Mouse (Mus musculus): ENCODE measurements at regions not wholly inside any gene's neighbourhood (a gene's known extent, or its start where the extent isn't known, plus 50 kb on each side); places are given as distances from the start of the nearest gene placed in this dataset.

DNA sequence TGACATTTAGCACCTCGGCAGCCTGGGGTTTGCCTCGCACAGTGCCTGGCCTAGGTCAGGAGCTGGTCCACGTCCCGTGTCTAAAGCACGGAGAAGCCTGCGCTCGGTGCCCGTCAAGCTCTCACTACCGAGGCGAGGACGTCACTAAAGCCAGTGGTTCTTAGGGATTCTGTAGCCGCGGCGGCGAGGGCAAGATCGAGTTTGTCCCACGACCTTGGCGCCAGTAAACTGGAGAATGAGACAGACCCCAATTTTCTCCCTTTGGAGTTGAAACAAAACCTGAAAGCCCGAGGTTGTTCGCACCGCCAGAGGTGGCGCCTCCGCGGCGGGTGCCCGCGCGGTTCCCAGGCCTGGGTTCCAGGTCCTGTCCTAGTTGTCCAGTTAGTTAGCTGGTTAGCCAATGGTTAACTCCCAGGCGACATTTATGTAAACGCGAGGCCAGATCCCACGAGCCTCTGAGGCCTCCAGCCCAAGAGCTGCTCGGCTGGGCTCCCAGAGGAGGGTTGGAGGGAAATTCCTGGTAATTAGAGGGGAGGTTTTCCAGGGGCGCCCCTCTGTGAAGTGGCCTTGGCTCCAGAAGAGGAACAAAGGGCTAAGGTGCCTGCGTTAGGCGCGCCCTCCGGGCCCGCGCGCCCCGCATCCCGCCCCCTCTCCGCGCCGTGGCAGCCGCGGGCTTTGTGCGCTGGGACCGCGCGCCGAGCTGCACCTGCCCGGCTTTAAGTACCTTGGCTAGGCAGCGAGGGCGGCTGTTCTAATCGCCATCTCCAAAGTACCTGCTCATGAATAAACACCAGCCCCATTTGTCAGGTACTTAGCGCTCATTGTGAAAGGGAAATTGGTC, 74.0 kb downstream of the Rhcg start:
- Histone ChIP-seq H3K4me1 (ENCODE audit: control insufficient read depth in 1 of 2, insufficient read depth in 2 of 2, low read length in 2 of 2) (no peaks in the 10 kb centered on the region), H3K27ac (ENCODE audit: control insufficient read depth, low read depth, low read length) (no peak overlapping the region), H3K9ac (ENCODE audit: control insufficient read depth, low read depth, low read length, poor library complexity, severe bottlenecking) (no peak overlapping the region), H3K27me3 (ENCODE audit: control insufficient read depth in 1 of 2, insufficient read depth in 2 of 2, low read length in 2 of 2) (peaks cover 0 to 3% of the 10 kb centered on the region in 2 experiments), H3K36me3 (ENCODE audit: control insufficient read depth in 1 of 2, insufficient read depth in 2 of 2, low read length in 2 of 2) (no peaks in the 10 kb centered on the region), H3K79me2 (ENCODE audit: control insufficient read depth, insufficient read depth, low read length, poor library complexity) (no peaks in the 10 kb centered on the region), H3K9me3 (replicated peaks; ENCODE audit: insufficient read depth, low read length) (no peaks in the 10 kb centered on the region), H3K4me3 (ENCODE audit: control insufficient read depth in 1 of 2, insufficient read depth in 1 of 2, low read depth in 2 of 2, low read length in 2 of 2) (no peak overlapping the region)
- no peak for TF ChIP-seq USF2 (IDR thresholded peaks at IDR 0.05; ENCODE audit: borderline replicate concordance in 1 of 2, insufficient read depth in 1 of 2, low read depth in 1 of 2, low read length in 2 of 2)
- no peak for DNase-seq (ENCODE audit: low read depth, low spot score)

DNA sequence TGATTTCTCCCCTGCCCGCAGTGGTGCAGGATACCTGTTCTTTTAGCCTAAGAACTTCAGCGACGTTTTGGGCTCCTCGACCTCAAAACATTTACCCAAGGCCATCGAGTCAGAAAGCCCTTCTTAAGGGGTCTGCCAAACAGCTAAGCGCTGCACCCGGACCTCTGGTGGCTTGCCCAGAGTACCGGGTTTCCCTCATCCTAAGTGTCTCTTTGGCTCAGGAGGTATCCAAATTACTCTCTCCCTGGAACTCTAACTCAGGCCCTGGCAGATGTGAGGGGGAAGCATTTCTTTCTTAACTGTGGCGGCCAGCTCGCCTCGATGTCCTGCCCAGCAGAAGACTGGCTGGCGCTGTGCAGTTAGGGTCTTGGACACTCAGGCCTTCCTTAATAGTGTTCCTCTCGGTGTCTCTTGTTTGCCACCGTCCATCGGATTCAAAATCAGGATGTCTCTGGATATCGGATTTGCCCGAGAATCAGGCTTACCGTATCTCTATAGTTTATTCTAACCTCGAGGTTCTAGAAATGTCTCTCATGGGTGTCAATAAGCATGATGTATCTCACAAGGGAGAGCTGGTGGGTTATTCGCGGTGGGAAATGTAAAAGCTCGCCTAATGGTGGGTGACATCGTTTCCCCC, 75.0 kb downstream of the Rhcg start:
- no peak overlapping the region for H3K27ac ChIP-seq (ENCODE audit: control insufficient read depth, low read depth, low read length)
- no peak overlapping the region for H3K4me3 ChIP-seq (ENCODE audit: control insufficient read depth in 1 of 2, insufficient read depth in 1 of 2, low read depth in 2 of 2, low read length in 2 of 2)
- H3K27me3 ChIP-seq (ENCODE audit: control insufficient read depth in 1 of 2, insufficient read depth in 2 of 2, low read length in 2 of 2), result peaks cover 0 to 3% of the 10 kb centered on the region in 2 experiments
- H3K79me2 ChIP-seq (ENCODE audit: control insufficient read depth, insufficient read depth, low read length, poor library complexity), result no peaks in the 10 kb centered on the region
- no peaks in the 10 kb centered on the region for H3K36me3 ChIP-seq (ENCODE audit: control insufficient read depth in 1 of 2, insufficient read depth in 2 of 2, low read length in 2 of 2)
- H3K9me3 ChIP-seq (replicated peaks; ENCODE audit: insufficient read depth, low read length), result no peaks in the 10 kb centered on the region
- TF ChIP-seq POLR2AphosphoS2 (IDR thresholded peaks at IDR 0.05; ENCODE audit: low read length) (no peak), EP300 (IDR thresholded peaks at IDR 0.05; ENCODE audit: low read depth in 1 of 2, low read length in 2 of 2) (no peak), USF2 (IDR thresholded peaks at IDR 0.05; ENCODE audit: borderline replicate concordance in 1 of 2, insufficient read depth in 1 of 2, low read depth in 1 of 2, low read length in 2 of 2) (no peak), GATA1 (IDR thresholded peaks at IDR 0.05; ENCODE audit: low read depth, low read length) (no peak), RAD21 (IDR thresholded peaks at IDR 0.05; ENCODE audit: low read depth, low read length) (no peak), GABPA (IDR thresholded peaks at IDR 0.05; ENCODE audit: low read depth, low read length) (no peak), ZKSCAN1 (IDR thresholded peaks at IDR 0.05; ENCODE audit: low read depth, low read length) (no peak), HCFC1 (IDR thresholded peaks at IDR 0.05; ENCODE audit: low read depth, low read length) (no peak), BHLHE40 (IDR thresholded peaks at IDR 0.05; ENCODE audit: borderline replicate concordance, low read depth, low read length) (no peak), POLR2A (IDR thresholded peaks at IDR 0.05; ENCODE audit: control insufficient read depth in 1 of 2, insufficient read depth in 1 of 2, low read depth in 1 of 2, low read length in 2 of 2, poor library complexity in 1 of 2) (no peak), TAL1 (IDR thresholded peaks at IDR 0.05; ENCODE audit: low read length) (no peak), CHD1 (IDR thresholded peaks at IDR 0.05; ENCODE audit: low read depth, low read length) (no peak), TBP (IDR thresholded peaks at IDR 0.05; ENCODE audit: low read depth, low read length) (no peak), MAX (IDR thresholded peaks at IDR 0.05; ENCODE audit: low read length) (no peak), NRF1 (IDR thresholded peaks at IDR 0.05; ENCODE audit: insufficient read depth, low read depth, low read length, poor library complexity, severe bottlenecking) (no peak)
- no peak for DNase-seq (ENCODE audit: low read depth, low spot score)
- H3K4me1 ChIP-seq (ENCODE audit: control insufficient read depth in 1 of 2, insufficient read depth in 2 of 2, low read length in 2 of 2), result no peaks in the 10 kb centered on the region
- no peak overlapping the region for H3K9ac ChIP-seq (ENCODE audit: control insufficient read depth, low read depth, low read length, poor library complexity, severe bottlenecking)

Data from MEL (cell line).